Mouse (Mus musculus) midbrain, embryonic 11.5 days (tissue): ENCODE measurements around the gene Eme2. TPM values are rescaled to one million over a fixed set of nuclear protein-coding genes. Genes with fewer than 3 reads are reported as not detected.

Experiments used
- ATAC-seq: fragments of 200-750 bp; cut with Nextera tagmentation; 2 replicates; pipeline ENCODE4 v1.8.0; 2017; ENCODE audit warnings: moderate TSS enrichment, moderate library complexity; ENCODE audit not compliant: low FRiP score
- DNase-seq: peaks from one replicate; pipeline ENCODE4 v3.0.0; 2015; ENCODE audit warnings: low spot score; ENCODE audit errors: missing footprints
- H3K27ac ChIP-seq: fragments of 300-500 bp; sonication (generic); 2 replicates; pipeline ENCODE4 v1.5.1; 2014; ENCODE audit warnings: low read depth, low read length
- H3K27me3 ChIP-seq: fragments of 300-500 bp; sonication (generic); 2 replicates; pipeline ENCODE4 v1.6.1; 2014; ENCODE audit warnings: mild to moderate bottlenecking, low read length, moderate library complexity, mixed read lengths; ENCODE audit not compliant: control insufficient read depth, insufficient read depth
- H3K36me3 ChIP-seq: fragments of 300-500 bp; sonication (generic); 2 replicates; pipeline ENCODE4 v1.6.1; 2014; ENCODE audit warnings: mild to moderate bottlenecking, low read length, moderate library complexity, mixed read lengths; ENCODE audit not compliant: control insufficient read depth, insufficient read depth
- H3K4me1 ChIP-seq: fragments of 300-500 bp; sonication (generic); 2 replicates; pipeline ENCODE4 v1.6.1; 2014; ENCODE audit warnings: low read length; ENCODE audit not compliant: control insufficient read depth, insufficient read depth
- H3K4me2 ChIP-seq: fragments of 300-500 bp; sonication (generic); 2 replicates; pipeline ENCODE4 v1.6.1; 2014; ENCODE audit warnings: mild to moderate bottlenecking, moderate library complexity
- H3K4me3 ChIP-seq: fragments of 300-500 bp; sonication (generic); 2 replicates; pipeline ENCODE4 v1.5.1; 2014; ENCODE audit warnings: low read depth, low read length
- H3K9ac ChIP-seq: fragments of 300-500 bp; sonication (generic); 2 replicates; pipeline ENCODE4 v1.6.1; 2014; ENCODE audit warnings: low read length
- H3K9me3 ChIP-seq: fragments of 300-500 bp; sonication (generic); 2 replicates; pipeline ENCODE4 v1.6.1; 2016; ENCODE audit warnings: low read length; ENCODE audit not compliant: control insufficient read depth
- WGBS: fragments of 180-500 bp; shearing (Covaris S2); extraction: QIAGEN DNeasy Blood & Tissue Kit; methylation state at CpG from one replicate; pipeline ENCODE4 v1.1.7; 2014; 5-methylcytosine and 5-hydroxymethylcytosine counted together
- polyA plus RNA-seq: library from polyadenylated mRNA; unstranded; fragments of >200 nt; fragmentation: Nextera tagmentation; extraction: Ambion mirVana; gene quantifications from 2 replicates; pipeline ENCODE4 v1.2.1, GENCODE M21; 2014

The Eme2 gene
- polyA plus RNA-seq, 1 experiment from 2014 or later, result 20.8 TPM

DNA sequence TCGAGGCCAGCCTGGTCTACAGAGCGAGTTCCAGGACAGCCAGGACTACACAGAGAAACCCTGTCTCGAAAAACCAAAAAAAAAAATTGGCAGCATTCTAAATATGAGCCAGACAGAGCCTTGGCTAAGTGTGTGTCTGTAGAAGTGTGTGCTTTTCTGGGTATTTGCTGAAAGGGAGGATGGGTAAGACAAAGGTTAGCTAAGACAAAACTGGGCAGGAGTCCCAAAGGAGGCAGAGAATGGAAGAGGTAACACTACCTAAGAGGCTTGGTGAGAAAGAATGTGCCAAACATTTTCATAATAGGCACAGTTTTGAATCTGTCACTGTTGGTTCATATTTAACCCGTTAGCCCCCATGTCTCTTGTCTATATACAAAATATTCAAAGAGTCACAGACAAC lies 37.5 kb upstream of the Eme2 start:
- H3K4me3 ChIP-seq, result no peak overlapping the region
- 93% methylated on average over 4 of the region's 4 CpGs for WGBS
- H3K4me1 ChIP-seq, result peaks cover 12% of the 10 kb centered on the region
- no peaks in the 10 kb centered on the region for H3K27me3 ChIP-seq
- peaks cover 2% of the 10 kb centered on the region; the same call in 1 of the 2 replicates for H3K36me3 ChIP-seq
- DNase-seq (no peak), ATAC-seq (no peak)
- no peak overlapping the region for H3K4me2 ChIP-seq
- no peaks in the 10 kb centered on the region for H3K9me3 ChIP-seq
- H3K9ac ChIP-seq, result no peak overlapping the region
- no peak overlapping the region for H3K27ac ChIP-seq

- no peak for DNase-seq
- Histone ChIP-seq H3K4me2 (no peak overlapping the region), H3K27ac (no peak overlapping the region), H3K4me1 (no peaks in the 10 kb centered on the region), H3K9ac (no peak overlapping the region), H3K4me3 (no peak overlapping the region), H3K36me3 (peaks cover 4% of the 10 kb centered on the region; the same call in 1 of the 2 replicates), H3K9me3 (no peaks in the 10 kb centered on the region), H3K27me3 (no peaks in the 10 kb centered on the region)
- WGBS, result 94% methylated on average over 1 of the region's 1 CpGs
- no peak for ATAC-seq
Measured at GRCm38 (mm10) chr17:24929506-24929905, 34.6 kb upstream of the Eme2 start.

- no peak overlapping the region for H3K4me3 ChIP-seq
- H3K36me3 ChIP-seq, result peaks cover 13% of the 10 kb centered on the region
- 97% methylated on average over 1 of the region's 1 CpGs for WGBS
- no peak overlapping the region for H3K4me2 ChIP-seq
- no peaks in the 10 kb centered on the region for H3K27me3 ChIP-seq
- H3K27ac ChIP-seq, result no peak overlapping the region
- H3K9ac ChIP-seq, result no peak overlapping the region
- DNase-seq, result no peak
- ATAC-seq, result no peak
- H3K4me1 ChIP-seq, result no peaks in the 10 kb centered on the region
- no peaks in the 10 kb centered on the region for H3K9me3 ChIP-seq
Measured at GRCm38 (mm10) chr17:24923246-24923645, 28.4 kb upstream of the Eme2 start.

DNA sequence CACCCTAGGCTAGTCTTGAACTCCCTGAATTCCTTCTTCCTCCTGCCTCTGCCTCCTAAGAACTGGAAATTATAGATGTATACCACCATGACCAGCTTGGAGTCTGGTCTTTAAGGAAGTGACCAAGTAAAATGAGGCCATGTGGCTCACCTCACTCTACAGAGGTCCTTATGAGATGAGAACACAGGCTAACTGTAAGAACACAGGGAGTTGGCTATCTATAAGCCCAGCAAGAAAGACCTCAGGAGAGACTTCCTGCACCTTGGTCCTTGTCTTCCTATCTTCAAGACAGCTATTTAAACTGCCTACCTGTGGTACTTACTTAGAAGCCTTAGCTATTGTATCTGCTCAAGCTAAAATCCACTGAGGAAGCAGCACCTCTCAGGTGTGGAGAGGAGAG lies 19.1 kb upstream of the Eme2 start:
- H3K27ac ChIP-seq, result no peak overlapping the region
- no peak overlapping the region for H3K4me3 ChIP-seq
- H3K9me3 ChIP-seq, result no peaks in the 10 kb centered on the region
- no peaks in the 10 kb centered on the region for H3K27me3 ChIP-seq
- no peaks in the 10 kb centered on the region for H3K4me1 ChIP-seq
- ATAC-seq (no peak), DNase-seq (no peak)
- peaks cover 33% of the 10 kb centered on the region for H3K36me3 ChIP-seq
- H3K4me2 ChIP-seq, result no peak overlapping the region
- H3K9ac ChIP-seq, result no peak overlapping the region

DNA sequence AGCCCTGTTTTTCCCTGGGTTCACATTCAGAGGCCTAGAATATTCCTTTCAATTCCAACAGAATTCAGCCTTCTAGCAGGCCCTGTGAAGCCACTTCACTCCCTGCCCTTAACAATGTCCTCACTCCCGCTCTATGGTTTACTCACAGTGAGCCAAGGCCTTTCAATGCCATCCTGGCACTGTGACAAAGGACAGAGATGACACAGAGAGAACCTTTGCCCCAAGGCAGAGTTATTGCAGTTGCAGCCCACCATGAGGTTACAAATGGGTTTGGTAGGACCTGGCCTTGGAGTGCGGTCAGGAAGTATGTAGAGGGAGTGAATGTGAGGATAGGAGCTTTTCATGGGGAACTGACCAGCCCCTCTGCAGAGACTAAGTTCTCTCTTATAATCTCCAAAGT lies 12.7 kb upstream of the Eme2 start:
- 98% methylated on average over 2 of the region's 2 CpGs for whole genome bisulfite sequencing
- H3K4me1 ChIP-seq, result no peaks in the 10 kb centered on the region
- no peak overlapping the region for H3K4me3 ChIP-seq
- H3K9me3 ChIP-seq, result no peaks in the 10 kb centered on the region
- H3K36me3 ChIP-seq, result peaks cover 40% of the 10 kb centered on the region
- H3K4me2 ChIP-seq, result no peak overlapping the region
- ATAC-seq (no peak), DNase-seq (no peak)
- H3K9ac ChIP-seq, result no peak overlapping the region
- H3K27me3 ChIP-seq, result no peaks in the 10 kb centered on the region
- no peak overlapping the region for H3K27ac ChIP-seq

DNA sequence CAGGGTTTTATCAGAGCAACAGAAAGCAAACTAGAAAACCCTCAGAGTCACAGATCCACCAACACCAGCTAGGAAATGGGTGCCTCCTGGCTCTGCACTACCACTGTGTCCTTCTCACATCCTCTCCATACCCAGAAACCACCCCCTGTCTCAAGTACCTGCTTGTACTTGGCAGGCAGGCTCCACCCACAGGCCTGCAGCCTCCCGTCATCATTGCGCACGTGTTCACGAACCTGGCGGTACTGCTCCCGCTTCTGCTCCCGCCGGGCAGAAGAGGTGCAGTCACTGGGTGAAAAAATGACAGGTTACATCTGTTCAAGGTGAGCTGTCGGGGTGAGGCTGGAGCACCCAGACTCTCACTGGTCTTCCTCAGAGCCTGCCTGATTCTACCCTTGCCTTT lies 8.9 kb upstream of the Eme2 start:
- Histone ChIP-seq H3K36me3 (peaks cover 45% of the 10 kb centered on the region), H3K9ac (no peak overlapping the region), H3K4me1 (no peaks in the 10 kb centered on the region), H3K27ac (no peak overlapping the region), H3K4me3 (no peak overlapping the region), H3K4me2 (no peak overlapping the region), H3K27me3 (no peaks in the 10 kb centered on the region), H3K9me3 (no peaks in the 10 kb centered on the region)
- 95% methylated on average over 9 of the region's 9 CpGs for WGBS
- ATAC-seq (no peak), DNase-seq (no peak)

GRCm38 (mm10) chr17:24902671-24903474 lies 8.0 kb upstream of the Eme2 start:
- no peak overlapping the region for H3K4me3 ChIP-seq
- H3K9ac ChIP-seq, result no peak overlapping the region
- peaks cover under 1% of the 10 kb centered on the region; the same call in 1 of the 2 replicates for H3K4me1 ChIP-seq
- no peak overlapping the region for H3K27ac ChIP-seq
- WGBS, result 72% methylated on average over 9 of the region's 9 CpGs
- H3K9me3 ChIP-seq, result no peaks in the 10 kb centered on the region
- DNase-seq (no peak), ATAC-seq (no peak)
- peaks cover 50% of the 10 kb centered on the region for H3K36me3 ChIP-seq
- H3K4me2 ChIP-seq, result no peak overlapping the region
- no peaks in the 10 kb centered on the region for H3K27me3 ChIP-seq

- no peak for DNase-seq
- WGBS, result 89% methylated on average over 5 of the region's 5 CpGs
- H3K4me3 ChIP-seq, result no peak overlapping the region
- peaks cover 4% of the 10 kb centered on the region for H3K4me1 ChIP-seq
- ATAC-seq, result no peak
- no peaks in the 10 kb centered on the region for H3K9me3 ChIP-seq
- no peak overlapping the region for H3K27ac ChIP-seq
- H3K9ac ChIP-seq, result no peak overlapping the region
- H3K27me3 ChIP-seq, result no peaks in the 10 kb centered on the region
- peaks cover 46% of the 10 kb centered on the region for H3K36me3 ChIP-seq
- H3K4me2 ChIP-seq, result no peak overlapping the region
Measured at GRCm38 (mm10) chr17:24902124-24902523, 7.2 kb upstream of the Eme2 start.

DNA sequence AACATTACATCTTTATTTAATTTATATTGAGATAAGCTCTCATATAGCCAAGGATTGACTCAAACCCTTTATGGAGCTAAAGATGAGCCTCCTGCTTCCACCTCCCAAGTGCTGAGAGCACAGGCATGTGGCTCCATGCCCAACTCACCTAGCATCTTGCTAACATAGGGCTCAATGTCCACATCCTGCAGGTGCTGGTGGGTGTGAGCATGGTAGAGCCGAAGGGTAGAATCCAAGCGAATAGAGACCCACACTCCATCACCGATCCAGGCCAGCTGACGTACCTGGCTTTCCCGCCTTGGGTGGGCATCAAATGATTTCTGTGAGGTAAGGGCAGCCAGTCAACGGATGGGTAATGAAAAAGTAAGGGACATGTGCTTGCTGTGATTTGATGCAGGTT lies 5.1 kb upstream of the Eme2 start:
- DNase-seq (no peak), ATAC-seq (no peak)
- peaks cover 40% of the 10 kb centered on the region for H3K36me3 ChIP-seq
- H3K4me1 ChIP-seq, result peaks cover 17% of the 10 kb centered on the region
- H3K9me3 ChIP-seq, result no peaks in the 10 kb centered on the region
- no peak overlapping the region for H3K4me3 ChIP-seq
- H3K9ac ChIP-seq, result no peak overlapping the region
- H3K27ac ChIP-seq, result no peak overlapping the region
- 94% methylated on average over 6 of the region's 6 CpGs for WGBS
- H3K4me2 ChIP-seq, result no peak overlapping the region
- H3K27me3 ChIP-seq, result no peaks in the 10 kb centered on the region
